Mouse (Mus musculus) ES-E14 (cell line): Measurements from ENCODE around the gene Esyt1. TPM values are rescaled to one million over a fixed set of nuclear protein-coding genes. Genes with fewer than 3 reads are reported as not detected.

Experiments
- DNase-seq: peaks from one replicate; pipeline ENCODE4 v3.0.0-alpha.2; 2013; ENCODE audit warnings: low read depth, low spot score
- H3K27ac ChIP-seq: 2 replicates; pipeline ENCODE4 v1.5.1; 2012; ENCODE audit warnings: low read depth, mild to moderate bottlenecking, low read length, moderate library complexity, mixed read lengths; ENCODE audit not compliant: poor library complexity, insufficient read depth, severe bottlenecking
- H3K36me3 ChIP-seq: 2 replicates; pipeline ENCODE4 v1.6.1; 2012; ENCODE audit warnings: mild to moderate bottlenecking, low read length, moderate library complexity, mixed read lengths; ENCODE audit not compliant: control insufficient read depth, poor library complexity, insufficient read depth, severe bottlenecking
- H3K4me1 ChIP-seq, 2 experiments: fragments of 150-350 bp in 1 of 2; sonication (generic) in 1 of 2; 2 replicates each; pipeline ENCODE4 v1.6.1; 2012; ENCODE audit warnings: low read length in 2 of 2, mild to moderate bottlenecking in 1 of 2, mixed read lengths in 1 of 2; ENCODE audit not compliant: control insufficient read depth in 2 of 2, insufficient read depth in 2 of 2, poor library complexity in 1 of 2
- H3K4me3 ChIP-seq, 2 experiments: fragments of 150-350 bp in 1 of 2; sonication (generic) in 1 of 2; 2 replicates each; pipeline ENCODE4 v1.5.1; 2012; ENCODE audit warnings: low read length in 2 of 2, low read depth in 1 of 2, mild to moderate bottlenecking in 1 of 2, mixed read lengths in 1 of 2; ENCODE audit not compliant: insufficient read depth in 1 of 2, poor library complexity in 1 of 2, severe bottlenecking in 1 of 2
- H3K9ac ChIP-seq: 2 replicates; pipeline ENCODE4 v1.6.1; 2012; ENCODE audit warnings: low read depth, mild to moderate bottlenecking, low read length, mixed read lengths; ENCODE audit not compliant: poor library complexity, insufficient read depth, severe bottlenecking
- H3K9me3 ChIP-seq: fragments of 150-350 bp; sonication (generic); 2 replicates; pipeline ENCODE4 v1.6.1; 2012; ENCODE audit warnings: low read depth, mild to moderate bottlenecking, low read length; ENCODE audit not compliant: control insufficient read depth, insufficient read depth
- CHD2 ChIP-seq: IDR thresholded peaks from 2 replicates; pipeline ENCODE4 v1.6.1; 2014; ENCODE audit warnings: mild to moderate bottlenecking, low read depth, low read length, inconsistent platforms
- HCFC1 ChIP-seq: IDR thresholded peaks from 2 replicates; pipeline ENCODE4 v1.6.1; 2012; ENCODE audit warnings: low read length, inconsistent platforms, borderline replicate concordance; ENCODE audit not compliant: insufficient read depth
- MAFK ChIP-seq: IDR thresholded peaks from 2 replicates; pipeline ENCODE4 v1.6.1; 2014; ENCODE audit warnings: mild to moderate bottlenecking, low read depth, low read length, inconsistent platforms; ENCODE audit not compliant: insufficient read depth
- ZC3H11A ChIP-seq: IDR thresholded peaks from 2 replicates; pipeline ENCODE4 v1.6.1; 2012; ENCODE audit warnings: low read depth, mild to moderate bottlenecking, inconsistent platforms, low read length, borderline replicate concordance
- ZNF384 ChIP-seq: IDR thresholded peaks from 2 replicates; pipeline ENCODE4 v1.6.1; 2012; ENCODE audit warnings: low read depth, low read length, inconsistent platforms
- in situ Hi-C, 2 experiments: fragments of 600-800 bp; cut with MboI; formaldehyde crosslinking; loops; one replicate each; pipeline ENCODE4 v1.15.1; 2025; ENCODE audit warnings: low sequenced_read_pairs in 2 of 2, inconsistent platforms in 1 of 2; ENCODE audit not compliant: unreplicated experiment in 2 of 2
- total RNA-seq: library from RNA; depleted of rRNA; stranded (reverse); fragments of 300-350 nt; gene quantifications from 2 replicates; pipeline ENCODE4 v1.2.3, GENCODE M21; 2012

Esyt1 gene
- total RNA-seq, 1 experiment = 62.7 TPM

DNA sequence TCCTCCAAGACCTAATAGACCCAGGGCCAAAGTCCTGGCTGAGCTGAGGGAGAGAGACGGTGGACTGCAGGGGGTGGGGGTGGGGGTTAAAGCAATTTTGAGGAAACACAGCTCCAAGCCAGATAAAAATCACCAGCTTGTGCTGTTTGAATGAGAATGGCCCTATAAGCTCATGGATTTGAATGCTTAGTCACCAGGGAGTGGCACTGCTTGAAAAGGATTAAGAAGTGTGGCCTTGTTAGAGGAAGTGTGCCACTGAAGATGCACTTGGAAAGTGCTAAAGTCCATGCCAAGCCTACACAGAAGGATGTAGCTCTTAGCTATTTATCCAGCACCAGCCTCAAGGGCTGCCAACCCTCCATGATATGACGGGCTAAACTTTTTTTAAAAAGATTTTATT lies 9.5 kb upstream of the Esyt1 start:
- DNase-seq = no peak
- Histone ChIP-seq H3K4me1 (peaks cover 3 to 5% of the 10 kb centered on the region in 2 experiments; a peak in 3 of 4 replicates), H3K4me3 (no peak overlapping the region), H3K36me3 (no peaks in the 10 kb centered on the region), H3K27ac (no peak overlapping the region), H3K9me3 (no peaks in the 10 kb centered on the region), H3K9ac (no peak overlapping the region)
- no peak for TF ChIP-seq ZC3H11A
- no peak for TF ChIP-seq HCFC1
- no peak for TF ChIP-seq ZNF384
- no peak for TF ChIP-seq CHD2
- no peak for TF ChIP-seq MAFK
- in situ Hi-C loops = no loop called here

- Histone ChIP-seq H3K4me3 (peak overlapping the region; percentile 28 to 89; a peak in 3 of 4 replicates), H3K36me3 (peaks cover 2% of the 10 kb centered on the region; the same call in 1 of the 2 replicates), H3K4me1 (peaks cover 0 to 3% of the 10 kb centered on the region in 2 experiments; a peak in 1 of 4 replicates), H3K9ac (0 out of 2 replicates have a peak overlapping the region, but pooled peaks have one; percentile 34), H3K9me3 (no peaks in the 10 kb centered on the region), H3K27ac (no peak overlapping the region)
- in situ Hi-C loops = no loop called here
- no peak for DNase-seq
- no peak for TF ChIP-seq ZNF384
- no peak for TF ChIP-seq CHD2
- TF ChIP-seq ZC3H11A = no peak
- TF ChIP-seq MAFK = no peak
- no peak for TF ChIP-seq HCFC1
Observed at GRCm38 (mm10) chr10:128526366-128527356, 990 bp upstream of the Esyt1 start.

DNA sequence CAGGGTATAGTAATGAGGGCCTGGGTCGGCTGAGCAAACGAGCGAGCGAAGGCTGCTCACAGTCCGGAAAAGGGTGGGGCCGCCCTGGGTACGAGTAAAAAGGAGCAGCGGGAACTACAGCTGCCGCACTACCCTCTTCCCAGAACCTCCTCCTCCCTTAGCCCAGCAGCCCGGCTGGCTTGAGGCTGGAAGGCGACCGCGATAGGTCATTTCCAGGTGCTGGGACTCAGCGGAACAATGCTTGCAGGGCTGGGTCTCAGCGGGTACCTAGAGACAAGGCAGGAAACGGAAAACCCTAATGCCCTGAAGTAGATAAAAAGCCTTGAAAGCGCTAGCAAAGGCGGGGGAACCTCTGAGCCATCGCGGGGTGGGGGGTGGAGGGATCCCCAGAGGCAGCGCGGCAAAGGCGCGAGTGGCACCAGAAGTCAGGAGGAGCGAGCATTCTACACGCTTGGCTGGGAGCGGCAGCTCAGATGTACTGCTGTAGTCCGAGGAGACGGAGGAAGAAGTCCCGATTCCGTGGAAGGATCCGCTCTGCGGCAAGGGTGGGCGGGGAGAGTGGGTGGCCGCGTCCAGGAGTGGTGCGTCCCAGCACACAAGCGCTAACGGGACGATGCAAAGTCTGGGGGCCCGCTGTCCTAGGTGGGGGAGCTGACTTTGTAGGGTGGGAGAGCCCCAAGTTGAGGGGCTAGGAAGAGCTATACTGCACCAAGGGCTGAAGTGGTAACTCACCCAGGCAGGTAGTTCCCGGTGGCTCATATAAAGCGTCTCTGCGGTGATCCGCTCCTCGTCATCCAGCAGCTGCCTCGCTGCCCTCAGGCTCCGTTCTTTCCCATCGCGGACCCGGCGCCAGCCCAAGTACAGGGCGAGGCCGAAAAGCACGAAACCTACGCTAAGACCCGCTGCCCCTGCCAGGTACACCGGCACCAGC lies 674 bp downstream of the Esyt1 start:
- no peak overlapping the region; the same call in 1 of the 2 replicates for H3K27ac ChIP-seq
- no peak for DNase-seq
- TF ChIP-seq ZNF384 = no peak
- TF ChIP-seq ZC3H11A = no peak
- TF ChIP-seq MAFK = no peak
- no peak for TF ChIP-seq CHD2
- TF ChIP-seq HCFC1 = no peak
- peaks cover 13% of the 10 kb centered on the region; the same call in 1 of the 2 replicates for H3K36me3 ChIP-seq
- peak overlapping the region; percentile 77 for H3K9ac ChIP-seq
- in situ Hi-C loops = no loop called here
- H3K4me1 ChIP-seq = peaks cover 0 to 3% of the 10 kb centered on the region in 2 experiments; a peak in 1 of 4 replicates
- peak overlapping the region; percentile 87 to 89 for H3K4me3 ChIP-seq
- no peaks in the 10 kb centered on the region for H3K9me3 ChIP-seq

- DNase-seq = no peak
- Histone ChIP-seq H3K27ac (no peak overlapping the region), H3K9me3 (no peaks in the 10 kb centered on the region), H3K36me3 (peaks cover 18% of the 10 kb centered on the region; the same call in 1 of the 2 replicates), H3K4me3 (peak overlapping the region; percentile 87 to 89), H3K9ac (peak overlapping the region; percentile 77; the same call in 1 of the 2 replicates), H3K4me1 (peaks cover 0 to 3% of the 10 kb centered on the region in 2 experiments; a peak in 1 of 4 replicates)
- in situ Hi-C loops = no loop called here
- no peak for TF ChIP-seq CHD2
- TF ChIP-seq MAFK = no peak
- TF ChIP-seq ZC3H11A = no peak
- TF ChIP-seq HCFC1 = no peak
- no peak for TF ChIP-seq ZNF384
Observed at GRCm38 (mm10) chr10:128524111-128524731, 1.4 kb downstream of the Esyt1 start.
